In the genomic region with DNA sequence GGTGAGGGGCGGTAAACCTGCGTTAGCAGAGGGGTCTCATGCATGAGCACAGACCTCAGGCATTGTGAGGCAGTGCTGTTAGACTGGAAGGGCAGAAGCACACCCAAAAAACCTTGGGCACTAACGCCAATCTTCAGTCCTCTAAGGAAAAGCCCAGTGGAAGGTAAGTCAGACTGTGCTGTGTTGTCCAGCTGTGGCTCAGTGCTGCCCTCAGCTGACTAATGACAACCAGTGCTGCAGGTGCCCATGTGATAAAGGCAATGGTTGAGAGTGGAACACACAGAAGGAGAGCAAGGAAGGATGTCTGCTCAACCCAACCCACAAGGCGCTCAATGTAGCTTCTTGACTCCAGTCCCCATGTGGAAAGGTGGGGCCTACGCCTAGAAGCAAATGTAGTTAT, we compare ENCODE assay signal across 9 mouse cellular contexts.
DNase-seq lines count a peak whose midpoint lies in the region; ATAC-seq and TF ChIP-seq lines count a peak whose summit lies in the region.
"Had no signal": no experiment of that assay in that cellular context is flagged by ENCODE, and none has a peak within 500 bp of the region (broad histone marks: within the 10 kb centered on the region; RNA-seq: fewer than 3 reads in every experiment).

No protein-coding gene starts in this region.

- H3K9ac ChIP-seq in hindbrain, embryonic 13.5 days = no peak overlapping the region
- H3K9ac ChIP-seq: liver, embryonic 15.5 days had no signal

- peaks cover 100% of the 10 kb centered on the region for H3K36me3 ChIP-seq in E14TG2a.4 (ENCODE audit: insufficient read depth, low read length)
- H3K36me3 ChIP-seq in hindbrain, embryonic 13.5 days = peaks cover 62% of the 10 kb centered on the region
- H3K36me3 ChIP-seq: liver, embryonic 15.5 days had no signal

- H3K4me2 ChIP-seq in hindbrain, embryonic 13.5 days = no peak overlapping the region
- H3K4me2 ChIP-seq: liver, embryonic 15.5 days had no signal

- H3K4me1 ChIP-seq in E14TG2a.4 (replicated peaks; ENCODE audit: low read depth, low read length) = peaks cover 89% of the 10 kb centered on the region
- peaks cover 24% of the 10 kb centered on the region for H3K4me1 ChIP-seq in hindbrain, embryonic 13.5 days (replicated peaks)
- H3K4me1 ChIP-seq: liver, embryonic 15.5 days had no signal

- peak; percentile 28 for DNase-seq in cerebellum, adult 9-11 months
- DNase-seq in cerebellum, adult 9-10 months = no peak
- no peak for DNase-seq in layer of hippocampus, adult 2 months (ENCODE audit: low spot score in 2 of 2)
- DNase-seq in layer of hippocampus, adult 9-10 months (ENCODE audit: low spot score) = no peak
- DNase-seq in heart, postnatal 4 days = peak; percentile 34
- DNase-seq in cerebellum, adult 8-10 months = no peak

- H3K27ac ChIP-seq in layer of hippocampus, adult 2 months = peak overlapping the region; percentile 61
- no peak overlapping the region for H3K27ac ChIP-seq in hindbrain, embryonic 13.5 days
- H3K27ac ChIP-seq: liver, embryonic 15.5 days had no signal

- no peak for ATAC-seq in hindbrain, embryonic 13.5 days (ENCODE audit: low FRiP score)

- TF ChIP-seq CTCF in layer of hippocampus, adult 2 months (conservative IDR thresholded peaks at IDR 0.05) = peak; percentile 78
- TF ChIP-seq CTCF in E14TG2a.4 (conservative IDR thresholded peaks at IDR 0.05; ENCODE audit: low read length) = 0 out of 2 replicates have a peak, but pooled peaks have one; percentile 13

- WGBS in hindbrain, embryonic 13.5 days = 92% methylated on average over 5 of the region's 5 CpGs

- H3K9me3 ChIP-seq in E14TG2a.4 (ENCODE audit: low read length) = no peaks in the 10 kb centered on the region
- H3K9me3 ChIP-seq in hindbrain, embryonic 13.5 days = no peaks in the 10 kb centered on the region
- H3K9me3 ChIP-seq: liver, embryonic 15.5 days had no signal

- H3K27me3 ChIP-seq in E14TG2a.4 (ENCODE audit: insufficient read depth, low read length) = no peaks in the 10 kb centered on the region
- H3K27me3 ChIP-seq in hindbrain, embryonic 13.5 days = no peaks in the 10 kb centered on the region
- H3K27me3 ChIP-seq: liver, embryonic 15.5 days had no signal

- H3K4me3 ChIP-seq in layer of hippocampus, adult 2 months = no peak overlapping the region
- no peak overlapping the region for H3K4me3 ChIP-seq in E14TG2a.4 (replicated peaks; ENCODE audit: low read length)
- H3K4me3 ChIP-seq in hindbrain, embryonic 13.5 days = no peak overlapping the region
- H3K4me3 ChIP-seq: liver, embryonic 15.5 days had no signal

Comparison
In these comparisons a context has a peak if more than half of its experiments do, and no peak if none do; other contexts are left out.
1. DNase-seq: peak in cerebellum, adult 9-11 months (single experiment) and heart, postnatal 4 days (single experiment); none in cerebellum, adult 9-10 months (single experiment), layer of hippocampus, adult 2 months (0 of 2), layer of hippocampus, adult 9-10 months (single experiment) and cerebellum, adult 8-10 months (single experiment).